Mouse (Mus musculus) stomach, postnatal 0 days (tissue): ENCODE measurements around the gene Nuak1. TPM values are rescaled to one million over a fixed set of nuclear protein-coding genes. Genes with fewer than 3 reads are reported as not detected.

Source experiments
- ATAC-seq: fragments of 200-750 bp; cut with Nextera tagmentation; 2 replicates; pipeline ENCODE4 v1.8.0; 2017; ENCODE audit not compliant: low FRiP score, low TSS enrichment
- DNase-seq: peaks from one replicate; pipeline ENCODE4 v3.0.0-alpha.2; 2016; ENCODE audit warnings: low spot score
- H3K27ac ChIP-seq: fragments of 300-500 bp; sonication (generic); replicated peaks from 2 replicates; pipeline ENCODE4 v1.5.1; 2014; ENCODE audit warnings: mild to moderate bottlenecking, control low read depth
- H3K27me3 ChIP-seq: fragments of 300-500 bp; sonication (generic); 2 replicates; pipeline ENCODE4 v1.6.1; 2014; ENCODE audit warnings: low read length; ENCODE audit not compliant: control insufficient read depth, insufficient read depth
- H3K36me3 ChIP-seq: fragments of 300-500 bp; sonication (generic); 2 replicates; pipeline ENCODE4 v1.6.1; 2014; ENCODE audit warnings: low read length, mixed read lengths; ENCODE audit not compliant: control insufficient read depth, insufficient read depth
- H3K4me1 ChIP-seq: fragments of 300-500 bp; sonication (generic); replicated peaks from 2 replicates; pipeline ENCODE4 v1.6.1; 2014; ENCODE audit warnings: antibody characterized with exemption; ENCODE audit not compliant: control insufficient read depth, insufficient read depth
- H3K4me2 ChIP-seq: fragments of 300-500 bp; sonication (generic); replicated peaks from 2 replicates; pipeline ENCODE4 v1.6.1; 2014; ENCODE audit warnings: low read depth, mild to moderate bottlenecking, control low read depth, moderate library complexity
- H3K4me3 ChIP-seq: fragments of 300-500 bp; sonication (generic); 2 replicates; pipeline ENCODE4 v1.5.1; 2014; ENCODE audit warnings: low read depth, low read length, control low read depth
- H3K9ac ChIP-seq: fragments of 300-500 bp; sonication (generic); 2 replicates; pipeline ENCODE4 v1.6.1; 2014; ENCODE audit warnings: mild to moderate bottlenecking, low read length, control low read depth, mixed read lengths
- H3K9me3 ChIP-seq: fragments of 300-500 bp; sonication (generic); 2 replicates; pipeline ENCODE4 v1.6.1; 2016; ENCODE audit warnings: low read length; ENCODE audit not compliant: control insufficient read depth
- CTCF ChIP-seq: IDR thresholded peaks from 2 replicates; pipeline ENCODE4 v1.5.1; 2016; ENCODE audit warnings: antibody characterized with exemption, low read depth, mild to moderate bottlenecking, moderate library complexity
- EP300 ChIP-seq: optimal IDR thresholded peaks from 2 replicates; pipeline ENCODE3; 2016; ENCODE audit warnings: antibody characterized with exemption
- WGBS: fragments of 180-500 bp; shearing (Covaris S2); extraction: QIAGEN DNeasy Blood & Tissue Kit; methylation state at CpG from one replicate; pipeline ENCODE4 v1.1.7; 2014; 5-methylcytosine and 5-hydroxymethylcytosine counted together
- polyA plus RNA-seq: library from polyadenylated mRNA; unstranded; fragments of >200 nt; fragmentation: Nextera tagmentation; extraction: Ambion mirVana; gene quantifications from 2 replicates; pipeline ENCODE4 v1.2.1, GENCODE M21; 2015

The Nuak1 gene
- polyA plus RNA-seq, 1 experiment from 2014 or later, result 0.40 TPM

GRCm38 (mm10) chr10:84379366-84379765 lies 61.0 kb downstream of the Nuak1 start:
- Histone ChIP-seq H3K4me1 (0 out of 2 replicates have a peak, but pooled peaks cover 2% of the 10 kb centered on the region), H3K4me3 (no peak overlapping the region), H3K27ac (no peak overlapping the region), H3K27me3 (no peaks in the 10 kb centered on the region), H3K9ac (no peak overlapping the region), H3K36me3 (no peaks in the 10 kb centered on the region; the same call in 1 of the 2 replicates), H3K4me2 (no peak overlapping the region), H3K9me3 (no peaks in the 10 kb centered on the region)
- WGBS, result 87% methylated on average over 1 of the region's 1 CpGs
- TF ChIP-seq CTCF, result no peak
- no peak for TF ChIP-seq EP300
- ATAC-seq, result no peak
- no peak for DNase-seq

- no peaks in the 10 kb centered on the region for H3K4me1 ChIP-seq
- H3K36me3 ChIP-seq, result no peaks in the 10 kb centered on the region; the same call in 1 of the 2 replicates
- no peak overlapping the region for H3K27ac ChIP-seq
- DNase-seq, result no peak
- 96% methylated on average over 11 of the region's 11 CpGs for WGBS
- TF ChIP-seq EP300, result no peak
- no peak for TF ChIP-seq CTCF
- ATAC-seq, result no peak
- H3K4me2 ChIP-seq, result no peak overlapping the region
- H3K4me3 ChIP-seq, result no peak overlapping the region
- H3K9me3 ChIP-seq, result no peaks in the 10 kb centered on the region
- H3K9ac ChIP-seq, result no peak overlapping the region
- H3K27me3 ChIP-seq, result no peaks in the 10 kb centered on the region
Observed at GRCm38 (mm10) chr10:84377956-84378355, 62.4 kb downstream of the Nuak1 start.

GRCm38 (mm10) chr10:84376346-84376745 lies 64.1 kb downstream of the Nuak1 start:
- Histone ChIP-seq H3K4me2 (no peak overlapping the region), H3K27ac (no peak overlapping the region), H3K9me3 (no peaks in the 10 kb centered on the region), H3K27me3 (no peaks in the 10 kb centered on the region), H3K9ac (no peak overlapping the region), H3K36me3 (no peaks in the 10 kb centered on the region; the same call in 1 of the 2 replicates), H3K4me1 (no peaks in the 10 kb centered on the region), H3K4me3 (no peak overlapping the region)
- DNase-seq (no peak), ATAC-seq (no peak)
- TF ChIP-seq CTCF (no peak), EP300 (no peak)
- 74% methylated on average over 5 of the region's 5 CpGs for WGBS

- Histone ChIP-seq H3K36me3 (no peaks in the 10 kb centered on the region; the same call in 1 of the 2 replicates), H3K9me3 (no peaks in the 10 kb centered on the region), H3K4me3 (no peak overlapping the region), H3K9ac (no peak overlapping the region), H3K4me1 (no peaks in the 10 kb centered on the region), H3K4me2 (no peak overlapping the region), H3K27ac (no peak overlapping the region), H3K27me3 (no peaks in the 10 kb centered on the region)
- DNase-seq, result no peak
- ATAC-seq, result no peak
- no peak for TF ChIP-seq CTCF
- TF ChIP-seq EP300, result no peak
- 94% methylated on average over 18 of the region's 18 CpGs for WGBS
Observed at GRCm38 (mm10) chr10:84374996-84375395, 65.4 kb downstream of the Nuak1 start.

GRCm38 (mm10) chr10:84373476-84373875 lies 66.9 kb downstream of the Nuak1 start:
- no peak for DNase-seq
- Histone ChIP-seq H3K4me2 (no peak overlapping the region), H3K4me3 (no peak overlapping the region), H3K27me3 (no peaks in the 10 kb centered on the region), H3K27ac (no peak overlapping the region), H3K4me1 (no peaks in the 10 kb centered on the region), H3K9me3 (no peaks in the 10 kb centered on the region), H3K9ac (no peak overlapping the region), H3K36me3 (no peaks in the 10 kb centered on the region; the same call in 1 of the 2 replicates)
- 84% methylated on average over 2 of the region's 2 CpGs for WGBS
- TF ChIP-seq CTCF (no peak), EP300 (no peak)
- ATAC-seq, result no peak

- ATAC-seq, result no peak
- no peaks in the 10 kb centered on the region; the same call in 1 of the 2 replicates for H3K36me3 ChIP-seq
- DNase-seq, result no peak
- H3K9ac ChIP-seq, result 0 out of 2 replicates have a peak overlapping the region, but pooled peaks have one; percentile 4
- no peak overlapping the region for H3K4me3 ChIP-seq
- no peak overlapping the region for H3K4me2 ChIP-seq
- H3K9me3 ChIP-seq, result no peaks in the 10 kb centered on the region
- 51% methylated on average over 18 of the region's 18 CpGs for WGBS
- H3K27ac ChIP-seq, result no peak overlapping the region
- H3K27me3 ChIP-seq, result no peaks in the 10 kb centered on the region
- H3K4me1 ChIP-seq, result no peaks in the 10 kb centered on the region
- TF ChIP-seq CTCF (no peak), EP300 (no peak)
Observed at GRCm38 (mm10) chr10:84372161-84373095, 68.0 kb downstream of the Nuak1 start.
